Mouse (Mus musculus): Measurements from ENCODE around the gene Elovl5. TPM values are rescaled to one million over a fixed set of nuclear protein-coding genes. Genes with fewer than 3 reads are reported as not detected.
A peak's percentile ranks its signal among the peaks of the same experiment; 100 is the strongest.

Elovl5 gene
- polyA plus RNA-seq, 1 experiment from 2014 or later: 63.8 TPM

GRCm38 (mm10) chr9:77944195-77944594 lies 27.0 kb downstream of the Elovl5 start:
- Histone ChIP-seq H3K4me1 (peaks cover 12% of the 10 kb centered on the region; the same call in 1 of the 2 replicates), H3K4me2 (no peak overlapping the region), H3K4me3 (replicated peaks) (no peak overlapping the region), H3K27ac (no peak overlapping the region), H3K27me3 (replicated peaks) (no peaks in the 10 kb centered on the region), H3K9ac (no peak overlapping the region), H3K9me3 (no peaks in the 10 kb centered on the region), H3K36me3 (no peaks in the 10 kb centered on the region)
- no peak for ATAC-seq (ENCODE audit: insufficient read depth, low FRiP score, low read depth)
- WGBS: 88% methylated on average over 3 of the region's 3 CpGs

- WGBS: 59% methylated on average over 6 of the region's 6 CpGs
- Histone ChIP-seq H3K4me2 (no peak overlapping the region), H3K27ac (no peak overlapping the region), H3K27me3 (replicated peaks) (no peaks in the 10 kb centered on the region), H3K4me3 (replicated peaks) (no peak overlapping the region), H3K36me3 (no peaks in the 10 kb centered on the region), H3K9ac (no peak overlapping the region), H3K4me1 (peaks cover 10% of the 10 kb centered on the region), H3K9me3 (no peaks in the 10 kb centered on the region)
- ATAC-seq (ENCODE audit: insufficient read depth, low FRiP score, low read depth): no peak
These were observed 28.9 kb downstream of the Elovl5 start for GRCm38 (mm10) chr9:77945792-77946666.

GRCm38 (mm10) chr9:77948214-77948613 lies 31.1 kb downstream of the Elovl5 start:
- ATAC-seq (ENCODE audit: insufficient read depth, low FRiP score, low read depth): no peak

GRCm38 (mm10) chr9:77949753-77950268 lies 32.6 kb downstream of the Elovl5 start:
- Histone ChIP-seq H3K4me3 (replicated peaks) (no peak overlapping the region), H3K9me3 (no peaks in the 10 kb centered on the region), H3K27ac (no peak overlapping the region), H3K36me3 (no peaks in the 10 kb centered on the region), H3K4me1 (peaks cover 13% of the 10 kb centered on the region), H3K9ac (no peak overlapping the region), H3K27me3 (replicated peaks) (no peaks in the 10 kb centered on the region), H3K4me2 (no peak overlapping the region)
- 34% methylated on average over 7 of the region's 7 CpGs for WGBS
- 0 out of 2 replicates have a peak, but pooled peaks have one; percentile 6 for ATAC-seq (ENCODE audit: insufficient read depth, low FRiP score, low read depth)

More at GRCm38 (mm10) chr9:77948214-77948613, 31.1 kb downstream of the Elovl5 start:
- Histone ChIP-seq H3K4me3 (replicated peaks) (no peak overlapping the region), H3K9ac (no peak overlapping the region), H3K4me1 (peaks cover 13% of the 10 kb centered on the region), H3K9me3 (no peaks in the 10 kb centered on the region), H3K27ac (no peak overlapping the region), H3K27me3 (replicated peaks) (no peaks in the 10 kb centered on the region), H3K4me2 (no peak overlapping the region), H3K36me3 (no peaks in the 10 kb centered on the region)
- WGBS: 79% methylated on average over 2 of the region's 2 CpGs

DNA sequence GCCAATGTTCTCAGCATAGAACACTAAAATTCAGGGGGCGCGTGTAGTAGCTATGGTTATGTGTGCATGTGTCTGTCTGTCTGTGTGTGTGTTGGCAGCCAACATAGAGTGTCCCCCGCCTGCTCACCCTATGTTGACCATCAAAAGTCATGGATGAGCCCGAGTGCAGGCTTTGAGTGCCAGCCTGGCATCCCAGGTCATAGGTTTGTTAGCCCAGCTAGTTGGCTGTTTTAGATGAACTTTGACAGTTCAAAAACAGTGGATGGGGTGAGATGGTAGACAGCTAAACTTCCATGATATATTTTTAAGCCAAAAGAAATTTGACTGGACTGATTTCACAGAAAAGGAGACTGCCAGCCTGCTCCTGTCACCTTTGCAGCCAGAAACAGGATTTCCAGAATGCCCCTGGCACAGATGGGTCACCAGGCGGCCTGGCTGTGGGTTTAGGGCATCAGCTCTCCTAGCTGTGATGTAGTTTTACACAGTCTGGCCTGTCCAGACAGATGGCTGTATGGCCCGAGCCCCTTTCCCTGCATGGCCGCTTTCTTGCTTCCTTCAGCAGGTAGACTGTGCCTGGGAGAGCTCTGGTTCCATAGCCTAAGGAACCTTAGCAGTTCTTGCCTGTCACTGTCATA lies 33.8 kb downstream of the Elovl5 start:
- Histone ChIP-seq H3K9ac (no peak overlapping the region), H3K4me3 (replicated peaks) (no peak overlapping the region)
- WGBS: 91% methylated on average over 7 of the region's 7 CpGs

GRCm38 (mm10) chr9:77951971-77952370 lies 34.8 kb downstream of the Elovl5 start:
- no peak overlapping the region for H3K27ac ChIP-seq
- no peak overlapping the region for H3K4me3 ChIP-seq (replicated peaks)
- H3K4me2 ChIP-seq: no peak overlapping the region
- 36% methylated on average over 7 of the region's 7 CpGs for WGBS
- no peaks in the 10 kb centered on the region for H3K27me3 ChIP-seq (replicated peaks)
- no peak overlapping the region for H3K9ac ChIP-seq
- H3K9me3 ChIP-seq: no peaks in the 10 kb centered on the region
- H3K36me3 ChIP-seq: no peaks in the 10 kb centered on the region
- H3K4me1 ChIP-seq: peaks cover 13% of the 10 kb centered on the region
- ATAC-seq (ENCODE audit: insufficient read depth, low FRiP score, low read depth): no peak

More for the DNA sequence above, 33.8 kb downstream of the Elovl5 start:
- no peak overlapping the region for H3K27ac ChIP-seq
- H3K36me3 ChIP-seq: no peaks in the 10 kb centered on the region
- peaks cover 13% of the 10 kb centered on the region for H3K4me1 ChIP-seq
- H3K9me3 ChIP-seq: no peaks in the 10 kb centered on the region
- H3K4me2 ChIP-seq: no peak overlapping the region
- no peaks in the 10 kb centered on the region for H3K27me3 ChIP-seq (replicated peaks)
- no peak for ATAC-seq (ENCODE audit: insufficient read depth, low FRiP score, low read depth)

- H3K9me3 ChIP-seq: no peaks in the 10 kb centered on the region
- no peak overlapping the region for H3K4me3 ChIP-seq (replicated peaks)
- H3K4me2 ChIP-seq: no peak overlapping the region
- ATAC-seq (ENCODE audit: insufficient read depth, low FRiP score, low read depth): no peak
- H3K36me3 ChIP-seq: no peaks in the 10 kb centered on the region
- no peak overlapping the region for H3K9ac ChIP-seq
- 45% methylated on average over 8 of the region's 8 CpGs for WGBS
- peaks cover 13% of the 10 kb centered on the region for H3K4me1 ChIP-seq
- no peaks in the 10 kb centered on the region for H3K27me3 ChIP-seq (replicated peaks)
- H3K27ac ChIP-seq: no peak overlapping the region
These were observed 35.9 kb downstream of the Elovl5 start for GRCm38 (mm10) chr9:77953053-77953452.

DNA sequence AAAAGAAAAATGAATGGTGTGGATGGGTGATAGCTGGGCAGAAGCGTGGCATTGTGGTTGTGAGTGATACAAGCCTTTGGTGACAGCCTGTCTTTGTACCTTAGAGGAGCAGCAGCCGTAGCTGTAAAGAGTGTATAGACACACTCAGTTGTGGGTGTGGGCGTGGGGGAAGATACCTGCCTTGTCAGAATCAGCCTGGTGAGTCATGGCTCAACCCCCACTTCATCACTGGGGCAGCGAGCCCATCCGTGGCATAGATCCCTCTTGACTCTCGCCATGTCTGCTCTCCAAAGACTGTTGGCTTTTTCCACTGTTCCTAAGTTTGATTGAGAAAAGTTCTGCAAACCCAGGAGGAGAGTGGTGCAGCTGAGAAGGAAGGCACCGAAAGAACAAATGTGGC lies 37.3 kb downstream of the Elovl5 start:
- 78% methylated on average over 7 of the region's 7 CpGs for WGBS
- Histone ChIP-seq H3K4me1 (peaks cover 11% of the 10 kb centered on the region), H3K9me3 (no peaks in the 10 kb centered on the region), H3K4me3 (replicated peaks) (no peak overlapping the region), H3K36me3 (no peaks in the 10 kb centered on the region), H3K27ac (no peak overlapping the region), H3K4me2 (no peak overlapping the region), H3K9ac (no peak overlapping the region), H3K27me3 (replicated peaks) (no peaks in the 10 kb centered on the region)
- no peak for ATAC-seq (ENCODE audit: insufficient read depth, low FRiP score, low read depth)

DNA sequence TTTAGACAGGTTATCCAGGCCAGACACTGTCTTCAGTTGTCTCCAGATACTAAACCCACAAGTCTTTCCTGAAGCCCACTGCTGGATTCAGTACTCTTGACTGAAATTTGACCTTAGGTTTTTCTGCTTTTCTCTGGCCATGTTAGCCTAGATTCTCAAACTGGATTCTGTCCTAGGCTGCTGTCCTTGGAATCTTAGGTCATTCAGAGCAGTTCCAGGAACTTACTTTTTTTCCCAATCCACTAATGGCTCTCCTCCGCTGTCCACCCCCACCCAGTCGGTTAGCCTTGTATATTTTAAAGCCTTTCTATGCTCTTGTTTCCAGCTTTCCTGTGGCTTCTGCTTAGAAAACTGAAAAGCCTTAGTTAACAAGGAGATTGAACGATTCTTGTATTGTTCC lies 37.8 kb downstream of the Elovl5 start:
- Histone ChIP-seq H3K9me3 (no peaks in the 10 kb centered on the region), H3K27me3 (replicated peaks) (no peaks in the 10 kb centered on the region), H3K4me2 (no peak overlapping the region), H3K36me3 (no peaks in the 10 kb centered on the region), H3K4me3 (replicated peaks) (no peak overlapping the region), H3K9ac (no peak overlapping the region), H3K27ac (no peak overlapping the region), H3K4me1 (peaks cover 6% of the 10 kb centered on the region; the same call in 1 of the 2 replicates)
- WGBS: 68% methylated on average over 3 of the region's 3 CpGs
- no peak for ATAC-seq (ENCODE audit: insufficient read depth, low FRiP score, low read depth)

DNA sequence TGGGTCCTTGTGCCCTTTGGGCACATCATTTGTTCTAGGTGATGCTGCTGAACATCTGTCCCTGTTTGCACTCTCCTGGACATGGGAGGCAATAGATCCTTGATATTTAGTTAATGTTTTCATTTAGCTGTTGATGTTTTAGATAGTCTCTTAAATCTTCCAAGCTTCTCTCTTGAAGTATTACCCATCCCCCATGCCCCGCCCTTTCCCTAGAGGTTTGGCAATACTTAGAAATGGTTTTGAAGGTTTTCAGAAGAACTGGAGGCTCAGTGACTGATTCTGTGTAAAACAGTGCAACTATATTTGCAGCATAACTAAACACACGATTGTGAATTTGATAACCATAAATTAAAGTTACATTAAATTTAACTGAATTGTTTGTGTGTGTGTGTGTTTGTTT lies 38.3 kb downstream of the Elovl5 start:
- H3K27me3 ChIP-seq (replicated peaks): no peaks in the 10 kb centered on the region
- H3K36me3 ChIP-seq: no peaks in the 10 kb centered on the region
- no peak overlapping the region for H3K27ac ChIP-seq
- 0 out of 2 replicates have a peak, but pooled peaks cover 4% of the 10 kb centered on the region for H3K4me1 ChIP-seq
- H3K4me2 ChIP-seq: no peak overlapping the region
- H3K9ac ChIP-seq: no peak overlapping the region
- no peaks in the 10 kb centered on the region for H3K9me3 ChIP-seq
- WGBS: 72% methylated on average over 2 of the region's 2 CpGs
- ATAC-seq (ENCODE audit: insufficient read depth, low FRiP score, low read depth): no peak
- no peak overlapping the region for H3K4me3 ChIP-seq (replicated peaks)

GRCm38 (mm10) chr9:77955964-77956363 lies 38.8 kb downstream of the Elovl5 start:
- Histone ChIP-seq H3K27me3 (replicated peaks) (no peaks in the 10 kb centered on the region), H3K9ac (no peak overlapping the region), H3K9me3 (no peaks in the 10 kb centered on the region), H3K4me2 (no peak overlapping the region), H3K4me3 (replicated peaks) (no peak overlapping the region), H3K27ac (no peak overlapping the region), H3K36me3 (no peaks in the 10 kb centered on the region), H3K4me1 (0 out of 2 replicates have a peak, but pooled peaks cover 4% of the 10 kb centered on the region)
- WGBS: 77% methylated on average over 8 of the region's 8 CpGs
- no peak for ATAC-seq (ENCODE audit: insufficient read depth, low FRiP score, low read depth)

GRCm38 (mm10) chr9:77958327-77958726 lies 41.2 kb downstream of the Elovl5 start:
- no peaks in the 10 kb centered on the region for H3K27me3 ChIP-seq (replicated peaks)
- no peak overlapping the region for H3K27ac ChIP-seq
- WGBS: 89% methylated on average over 7 of the region's 7 CpGs
- H3K9me3 ChIP-seq: no peaks in the 10 kb centered on the region
- H3K4me2 ChIP-seq: no peak overlapping the region
- no peak overlapping the region for H3K9ac ChIP-seq
- H3K36me3 ChIP-seq: no peaks in the 10 kb centered on the region
- no peaks in the 10 kb centered on the region for H3K4me1 ChIP-seq
- H3K4me3 ChIP-seq (replicated peaks): no peak overlapping the region
- no peak for ATAC-seq (ENCODE audit: insufficient read depth, low FRiP score, low read depth)

All from stomach, embryonic 15.5 days (tissue).